Mouse (Mus musculus) hindbrain, embryonic 12.5 days (tissue): ENCODE data around the gene Gm4756. TPM values are rescaled to one million over a fixed set of nuclear protein-coding genes. Genes with fewer than 3 reads are reported as not detected.

ENCODE experiments used
- ATAC-seq: fragments of 200-750 bp; cut with Nextera tagmentation; 2 replicates; pipeline ENCODE4 v1.8.0; 2017; ENCODE audit warnings: moderate TSS enrichment; ENCODE audit not compliant: low FRiP score
- H3K27ac ChIP-seq: fragments of 300-500 bp; sonication (generic); 2 replicates; pipeline ENCODE4 v1.5.1; 2016; ENCODE audit warnings: mild to moderate bottlenecking
- H3K27me3 ChIP-seq: fragments of 300-500 bp; sonication (generic); 2 replicates; pipeline ENCODE4 v1.6.1; 2016; ENCODE audit warnings: mild to moderate bottlenecking
- H3K36me3 ChIP-seq: fragments of 300-500 bp; sonication (generic); 2 replicates; pipeline ENCODE4 v1.6.1; 2016; ENCODE audit warnings: mild to moderate bottlenecking
- H3K4me1 ChIP-seq: fragments of 300-500 bp; sonication (generic); 2 replicates; pipeline ENCODE4 v1.6.1; 2016
- H3K4me2 ChIP-seq: fragments of 300-500 bp; sonication (generic); replicated peaks from 2 replicates; pipeline ENCODE4 v1.6.1; 2016; ENCODE audit warnings: mild to moderate bottlenecking
- H3K4me3 ChIP-seq: fragments of 300-500 bp; sonication (generic); 2 replicates; pipeline ENCODE4 v1.5.1; 2016; ENCODE audit warnings: mild to moderate bottlenecking
- H3K9ac ChIP-seq: fragments of 300-500 bp; sonication (generic); 2 replicates; pipeline ENCODE4 v1.6.1; 2016; ENCODE audit warnings: mild to moderate bottlenecking, moderate library complexity
- H3K9me3 ChIP-seq: fragments of 300-500 bp; sonication (generic); replicated peaks from 2 replicates; pipeline ENCODE4 v1.6.1; 2016; ENCODE audit warnings: mild to moderate bottlenecking
- WGBS: fragments of 180-500 bp; shearing (Covaris S2); methylation state at CpG from one replicate; pipeline ENCODE4 v1.1.7; 2016; 5-methylcytosine and 5-hydroxymethylcytosine counted together
- polyA plus RNA-seq: library from polyadenylated mRNA; unstranded; fragments of >200 nt; fragmentation: Nextera tagmentation; extraction: Ambion mirVana; gene quantifications from 2 replicates; pipeline ENCODE4 v1.2.1, GENCODE M21; 2016

Gene Gm4756
- polyA plus RNA-seq, 1 experiment from 2014 or later, result not detected

DNA sequence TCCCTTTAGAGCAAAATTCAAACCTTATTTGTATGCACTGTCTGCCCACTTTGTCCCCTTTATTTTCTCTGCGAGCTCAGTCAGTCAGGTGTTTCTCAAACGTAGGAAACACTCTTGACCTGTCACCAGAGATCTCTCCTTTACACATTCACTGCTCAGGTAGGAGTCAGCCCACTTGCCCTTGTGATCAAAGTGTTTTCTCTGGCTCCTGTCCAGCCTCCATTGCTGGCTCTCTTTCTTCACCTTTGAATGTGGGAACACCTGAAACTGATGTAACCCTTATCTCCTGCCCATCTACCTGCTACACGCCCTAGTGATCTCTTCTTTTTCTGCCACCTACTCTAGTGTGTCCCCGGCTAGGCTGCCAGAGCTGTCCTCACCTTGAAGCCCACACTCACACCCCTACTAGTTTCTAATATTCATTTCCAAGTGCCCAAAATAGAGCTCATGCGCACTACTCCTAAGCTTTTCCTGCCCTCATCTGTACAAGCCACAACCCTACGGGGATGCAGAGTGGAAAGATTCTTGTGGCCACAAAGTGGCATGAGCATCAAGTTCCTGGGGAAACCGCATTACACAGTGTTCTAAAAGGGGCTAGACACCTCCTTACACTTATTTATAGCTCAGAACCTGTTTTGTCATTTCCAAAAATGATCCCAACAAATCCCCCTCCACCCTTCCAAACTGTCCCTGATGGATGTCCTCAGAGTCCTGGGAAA is 24.8 kb upstream of the Gm4756 start:
- H3K4me3 ChIP-seq, result no peak overlapping the region
- no peaks in the 10 kb centered on the region for H3K27me3 ChIP-seq
- H3K4me1 ChIP-seq, result no peaks in the 10 kb centered on the region
- H3K9me3 ChIP-seq, result no peaks in the 10 kb centered on the region
- H3K36me3 ChIP-seq, result no peaks in the 10 kb centered on the region
- no peak overlapping the region for H3K27ac ChIP-seq
- no peak for ATAC-seq
- H3K4me2 ChIP-seq, result no peak overlapping the region
- 82% methylated on average over 7 of the region's 7 CpGs for WGBS
- H3K9ac ChIP-seq, result no peak overlapping the region

DNA sequence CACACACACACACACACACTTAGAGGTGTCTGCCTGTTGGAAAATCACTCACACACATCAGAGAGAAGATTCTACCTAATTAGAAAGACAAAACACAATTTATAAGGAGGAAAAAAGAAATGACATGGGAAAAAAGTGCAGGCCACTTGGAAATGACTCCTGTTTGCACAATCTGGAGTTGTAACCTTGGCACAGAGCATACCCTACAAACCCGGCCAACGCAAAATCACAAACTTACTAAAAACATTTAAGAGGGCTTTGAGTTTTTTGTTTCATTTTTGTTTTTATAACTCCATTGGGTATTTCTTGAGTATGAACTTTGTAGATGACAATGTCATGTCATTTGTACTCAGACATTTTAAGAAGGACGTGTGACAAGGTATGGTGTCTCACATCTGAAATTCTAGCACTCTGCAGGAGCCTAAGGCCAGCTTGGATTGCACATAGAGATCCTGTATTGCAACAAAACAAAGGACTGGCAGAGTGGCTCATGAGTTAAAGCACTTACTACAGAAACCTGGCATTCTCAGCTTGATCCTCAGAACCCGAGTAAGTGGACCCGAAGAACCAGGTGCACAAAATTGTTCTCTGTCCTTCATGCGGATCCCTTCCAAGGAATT is 22.2 kb upstream of the Gm4756 start:
- Histone ChIP-seq H3K27me3 (no peaks in the 10 kb centered on the region), H3K9me3 (no peaks in the 10 kb centered on the region), H3K27ac (no peak overlapping the region), H3K4me2 (no peak overlapping the region), H3K36me3 (no peaks in the 10 kb centered on the region), H3K4me3 (no peak overlapping the region), H3K9ac (no peak overlapping the region), H3K4me1 (no peaks in the 10 kb centered on the region)
- no peak for ATAC-seq
- WGBS, result 95% methylated on average over 6 of the region's 6 CpGs

DNA sequence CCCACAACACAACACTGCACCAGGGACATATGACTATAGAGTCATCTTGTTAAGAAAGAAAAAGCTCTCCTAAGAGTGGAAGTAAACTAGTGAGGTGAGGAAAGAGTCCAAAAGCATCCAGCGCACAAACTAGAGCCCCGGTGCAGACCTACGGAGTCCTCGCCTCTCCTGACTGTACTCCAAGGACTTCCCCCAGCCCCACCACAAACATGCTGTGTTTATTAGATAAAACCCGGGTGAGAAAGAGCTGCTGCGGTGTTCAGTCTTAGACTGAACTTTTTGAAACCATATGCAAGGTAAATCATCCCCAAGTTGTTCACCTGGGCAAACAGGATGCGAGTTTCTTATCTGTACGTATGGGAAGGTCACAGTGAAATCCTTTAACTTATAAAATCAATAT is 21.5 kb upstream of the Gm4756 start:
- Histone ChIP-seq H3K4me3 (no peak overlapping the region), H3K36me3 (no peaks in the 10 kb centered on the region), H3K4me2 (no peak overlapping the region), H3K27ac (no peak overlapping the region), H3K27me3 (no peaks in the 10 kb centered on the region), H3K9ac (no peak overlapping the region), H3K9me3 (no peaks in the 10 kb centered on the region), H3K4me1 (no peaks in the 10 kb centered on the region)
- 92% methylated on average over 8 of the region's 8 CpGs for WGBS
- ATAC-seq, result no peak

DNA sequence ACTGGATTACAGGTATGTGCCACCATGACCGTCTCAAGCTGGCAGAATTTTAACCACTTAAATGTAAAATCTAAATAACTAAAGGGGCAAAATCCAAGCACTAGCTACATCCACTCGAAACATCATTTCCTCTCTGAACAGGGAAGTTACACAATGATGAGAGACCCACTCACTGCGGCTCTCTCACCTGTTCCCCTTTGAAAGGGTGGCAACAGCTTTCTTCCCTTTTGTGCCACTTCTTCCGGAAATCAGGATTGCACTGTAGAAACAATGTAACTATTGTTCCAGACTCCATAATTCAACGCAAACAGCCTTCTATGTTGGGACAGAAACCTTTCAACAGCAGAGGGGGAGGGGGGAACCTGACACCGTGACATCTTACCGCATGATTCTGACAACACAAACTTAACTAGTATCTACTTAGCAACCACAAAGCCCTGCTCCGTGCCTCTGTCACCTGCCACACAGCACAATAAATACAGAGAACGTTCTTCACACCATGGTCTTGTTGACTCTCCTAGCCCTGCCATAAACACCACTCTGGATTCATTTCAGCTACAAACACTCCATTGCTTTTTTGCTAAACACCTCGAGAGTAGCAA is 18.5 kb upstream of the Gm4756 start:
- Histone ChIP-seq H3K9ac (no peak overlapping the region), H3K4me2 (no peak overlapping the region), H3K9me3 (no peaks in the 10 kb centered on the region), H3K27me3 (peaks cover 6% of the 10 kb centered on the region; the same call in 1 of the 2 replicates), H3K4me3 (no peak overlapping the region), H3K4me1 (0 out of 2 replicates have a peak, but pooled peaks cover 4% of the 10 kb centered on the region), H3K36me3 (no peaks in the 10 kb centered on the region), H3K27ac (no peak overlapping the region)
- no peak for ATAC-seq
- 57% methylated on average over 10 of the region's 10 CpGs for WGBS

GRCm38 (mm10) chr12:72666015-72666414 is 16.6 kb upstream of the Gm4756 start:
- H3K27me3 ChIP-seq, result peaks cover 6% of the 10 kb centered on the region; the same call in 1 of the 2 replicates
- H3K9me3 ChIP-seq, result no peaks in the 10 kb centered on the region
- H3K4me2 ChIP-seq, result no peak overlapping the region
- no peak overlapping the region for H3K4me3 ChIP-seq
- WGBS, result 83% methylated on average over 5 of the region's 5 CpGs
- 0 out of 2 replicates have a peak, but pooled peaks cover 4% of the 10 kb centered on the region for H3K4me1 ChIP-seq
- H3K27ac ChIP-seq, result no peak overlapping the region
- no peak overlapping the region for H3K9ac ChIP-seq
- no peaks in the 10 kb centered on the region for H3K36me3 ChIP-seq
- ATAC-seq, result no peak

DNA sequence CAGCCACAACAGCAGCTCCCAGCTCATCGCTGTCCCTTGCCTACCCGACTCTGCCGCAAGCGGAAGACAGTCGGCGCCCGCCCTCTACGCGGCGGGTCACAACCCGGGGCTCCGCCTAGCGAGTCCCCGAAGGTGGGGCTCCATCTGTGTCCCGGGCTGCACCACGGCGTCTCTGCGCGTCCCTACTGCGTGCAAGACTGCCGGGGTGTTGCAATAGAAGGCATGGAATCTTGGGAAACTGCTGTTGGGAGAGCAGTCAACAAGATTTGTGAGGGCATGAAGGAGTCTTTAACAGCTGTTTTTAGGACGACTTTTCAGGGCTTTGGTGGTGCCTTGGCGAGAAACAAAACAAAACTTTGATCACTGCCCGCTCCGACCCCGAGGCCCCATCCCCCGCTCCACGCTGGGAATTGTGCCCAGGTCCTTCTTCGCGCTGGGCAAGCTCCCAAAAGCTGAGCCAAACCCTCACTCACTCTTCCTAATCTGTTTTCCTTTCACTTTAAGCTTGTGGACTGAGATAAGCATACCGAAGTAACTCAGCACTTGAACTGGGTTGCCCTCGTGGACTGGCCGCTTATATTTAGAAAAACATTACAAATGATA is 15.4 kb upstream of the Gm4756 start, which contains the start of gene Dhrs7:
Dhrs7 (minus strand) TSS at position 175 of the 603 bp plus-strand sequence.
- 4% methylated on average over 33 of the region's 33 CpGs for WGBS
- Histone ChIP-seq H3K27ac (peak within 1 kb of the TSS; percentile 30; the same call in 1 of the 2 replicates), H3K9me3 (no peaks in the 10 kb centered on the region)

GRCm38 (mm10) chr12:72664020-72664734 is 14.7 kb upstream of the Gm4756 start:
- Histone ChIP-seq H3K4me1 (0 out of 2 replicates have a peak, but pooled peaks cover 4% of the 10 kb centered on the region), H3K36me3 (no peaks in the 10 kb centered on the region), H3K27me3 (peaks cover 6% of the 10 kb centered on the region; the same call in 1 of the 2 replicates), H3K27ac (no peak overlapping the region), H3K4me2 (peak overlapping the region; percentile 83), H3K9me3 (no peaks in the 10 kb centered on the region), H3K9ac (peak overlapping the region; percentile 67), H3K4me3 (peak overlapping the region; percentile 49)
- WGBS, result 9% methylated on average over 28 of the region's 28 CpGs
- ATAC-seq, result peak; percentile 49

More for the DNA sequence above, 15.4 kb upstream of the Gm4756 start, which contains the start of gene Dhrs7:
- H3K4me3 ChIP-seq, result peak within 1 kb of the TSS; percentile 49
- H3K4me1 ChIP-seq, result 0 out of 2 replicates have a peak, but pooled peaks cover 4% of the 10 kb centered on the region
- H3K4me2 ChIP-seq, result peak within 1 kb of the TSS; percentile 83
- peak; percentile 89 for ATAC-seq
- peak within 1 kb of the TSS; percentile 67 for H3K9ac ChIP-seq
- H3K36me3 ChIP-seq, result no peaks in the 10 kb centered on the region
- peaks cover 6% of the 10 kb centered on the region; the same call in 1 of the 2 replicates for H3K27me3 ChIP-seq

- no peak overlapping the region for H3K4me2 ChIP-seq
- no peak overlapping the region for H3K9ac ChIP-seq
- ATAC-seq, result no peak
- no peak overlapping the region for H3K27ac ChIP-seq
- WGBS, result 92% methylated on average over 16 of the region's 16 CpGs
- H3K36me3 ChIP-seq, result no peaks in the 10 kb centered on the region
- no peak overlapping the region for H3K4me3 ChIP-seq
- H3K9me3 ChIP-seq, result no peaks in the 10 kb centered on the region
- no peaks in the 10 kb centered on the region for H3K27me3 ChIP-seq
- H3K4me1 ChIP-seq, result no peaks in the 10 kb centered on the region
These were observed 6.3 kb upstream of the Gm4756 start for GRCm38 (mm10) chr12:72655775-72656174.

GRCm38 (mm10) chr12:72654698-72655097 is 5.2 kb upstream of the Gm4756 start:
- Histone ChIP-seq H3K4me2 (no peak overlapping the region), H3K27ac (no peak overlapping the region), H3K36me3 (no peaks in the 10 kb centered on the region), H3K4me3 (no peak overlapping the region), H3K4me1 (no peaks in the 10 kb centered on the region), H3K9me3 (no peaks in the 10 kb centered on the region), H3K9ac (no peak overlapping the region), H3K27me3 (no peaks in the 10 kb centered on the region)
- no peak for ATAC-seq
- WGBS, result 11% methylated on average over 4 of the region's 4 CpGs

- 94% methylated on average over 14 of the region's 14 CpGs for WGBS
- Histone ChIP-seq H3K4me2 (no peak overlapping the region), H3K27me3 (no peaks in the 10 kb centered on the region), H3K9me3 (0 out of 2 replicates have a peak, but pooled peaks cover 3% of the 10 kb centered on the region), H3K4me1 (no peaks in the 10 kb centered on the region), H3K4me3 (no peak overlapping the region), H3K36me3 (no peaks in the 10 kb centered on the region), H3K9ac (no peak overlapping the region), H3K27ac (no peak overlapping the region)
- no peak for ATAC-seq
These were observed 540 bp downstream of the Gm4756 start for GRCm38 (mm10) chr12:72648921-72649320.

- H3K27ac ChIP-seq, result no peak overlapping the region
- H3K36me3 ChIP-seq, result no peaks in the 10 kb centered on the region
- no peak overlapping the region for H3K9ac ChIP-seq
- no peak for ATAC-seq
- no peak overlapping the region for H3K4me2 ChIP-seq
- WGBS, result 80% methylated on average over 3 of the region's 3 CpGs
- no peaks in the 10 kb centered on the region for H3K9me3 ChIP-seq
- H3K4me1 ChIP-seq, result no peaks in the 10 kb centered on the region
- H3K27me3 ChIP-seq, result no peaks in the 10 kb centered on the region
- H3K4me3 ChIP-seq, result no peak overlapping the region
These were observed 11.4 kb downstream of the Gm4756 start for GRCm38 (mm10) chr12:72638025-72638424.
